Comparison of ENCODE assay signal across 19 mouse cellular contexts in genomic region chr8:38867370-38867769, GRCm38 (mm10).
"Had no signal": no experiment of that assay in that cellular context is flagged by ENCODE, and none has a peak within 500 bp of the region (broad histone marks: within the 10 kb centered on the region; RNA-seq: fewer than 3 reads in every experiment).

No protein-coding gene starts in this region.

- H3K4me1 ChIP-seq: limb, embryonic 12.5 days; limb, embryonic 15.5 days; megakaryocyte, embryonic 14.5 days; neural tube, embryonic 12.5 days had no signal

- H3K36me3 ChIP-seq: limb, embryonic 12.5 days; limb, embryonic 15.5 days; neural tube, embryonic 12.5 days; neural tube, embryonic 15.5 days had no signal

- DNase-seq: kidney, adult 18-20 months; kidney, adult 9 months; kidney, postnatal 14 days; kidney, postnatal 4 days; left cerebral cortex, postnatal 4 days; liver, postnatal 0 days; lung, embryonic 14.5 days; lung, postnatal 36 days; thymus, adult 18-20 months; thymus, postnatal 36 days had no signal

- H3K9me3 ChIP-seq: limb, embryonic 12.5 days; limb, embryonic 15.5 days; megakaryocyte, embryonic 14.5 days; neural tube, embryonic 12.5 days; neural tube, embryonic 15.5 days had no signal

- H3K27me3 ChIP-seq: limb, embryonic 12.5 days; limb, embryonic 15.5 days; megakaryocyte, embryonic 14.5 days; neural tube, embryonic 12.5 days; neural tube, embryonic 15.5 days had no signal

- ATAC-seq: intestine, embryonic 16.5 days; liver, postnatal 0 days; lung, postnatal 0 days had no signal

- H3K4me3 ChIP-seq: limb, embryonic 12.5 days; limb, embryonic 15.5 days; megakaryocyte, embryonic 14.5 days; neural tube, embryonic 12.5 days; neural tube, embryonic 15.5 days had no signal

- H3K9ac ChIP-seq: limb, embryonic 12.5 days; limb, embryonic 15.5 days; liver, embryonic 14.5 days; liver, postnatal 0 days; lung, embryonic 14.5 days; neural tube, embryonic 12.5 days; neural tube, embryonic 15.5 days had no signal

- H3K4me2 ChIP-seq: limb, embryonic 12.5 days; limb, embryonic 15.5 days; liver, embryonic 11.5 days; lung, embryonic 14.5 days; neural tube, embryonic 12.5 days; neural tube, embryonic 15.5 days had no signal

- H3K27ac ChIP-seq: limb, embryonic 12.5 days; limb, embryonic 15.5 days; liver, embryonic 14.5 days; neural tube, embryonic 12.5 days; neural tube, embryonic 15.5 days had no signal
